Mouse (Mus musculus): Measurements from ENCODE around the gene Zfp943. TPM values are rescaled to one million over a fixed set of nuclear protein-coding genes. Genes with fewer than 3 reads are reported as not detected.
A peak's percentile ranks its signal among the peaks of the same experiment; 100 is the strongest.
"Not testable (repeated sequence)": the region's sequence is repeated elsewhere in the genome, so short reads cannot be mapped to it uniquely, and the experiment has no call there.

The Zfp943 gene
- total RNA-seq (2021): 10 to 100 TPM; 17.8 to 19.1 TPM

DNA sequence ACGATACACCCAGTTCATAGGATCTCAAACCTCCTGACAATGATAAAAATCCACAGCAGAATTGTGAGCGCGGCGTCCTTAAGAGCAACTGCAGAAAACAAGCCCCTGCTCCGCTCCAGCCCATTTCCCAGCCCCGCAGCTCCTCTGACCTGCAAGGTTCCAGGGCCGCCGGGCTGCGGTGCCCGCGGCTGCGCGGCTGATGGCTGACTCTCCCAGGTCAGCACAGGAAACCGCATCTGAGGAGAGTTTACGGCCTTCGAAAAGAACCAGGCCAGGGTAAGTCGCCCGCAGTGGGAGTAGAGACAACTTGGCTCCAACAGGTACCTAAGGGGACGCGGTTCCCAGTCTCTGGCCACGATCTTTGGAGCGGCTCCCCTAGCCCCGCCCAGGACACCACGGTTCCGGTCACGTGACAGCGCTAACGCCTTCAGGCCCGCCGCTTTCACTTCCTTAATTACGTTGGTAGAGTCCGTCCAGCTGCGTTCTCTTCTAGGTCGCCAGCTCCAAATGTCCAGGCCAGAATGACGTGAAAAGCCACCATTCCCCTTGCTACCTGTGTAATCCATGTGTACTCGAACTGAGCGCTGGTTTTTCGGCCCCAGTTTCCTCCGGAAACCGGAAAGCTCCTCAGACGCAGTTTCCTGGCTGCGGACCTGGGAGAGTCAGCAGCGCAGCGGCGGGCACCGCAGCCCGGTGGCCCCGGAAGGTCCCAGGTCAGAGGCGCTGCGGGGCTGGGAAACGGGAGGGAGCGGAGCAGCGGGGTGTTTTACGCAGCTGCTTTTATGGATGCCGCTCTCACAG lies at the start of gene Zfp943, which contains the start of gene Zfp942:
TSS of gene Zfp943 (plus strand) at position 446 of the 801 bp plus-strand sequence.
TSS of gene Zfp942 (minus strand) at position 358 of the 801 bp plus-strand sequence.
- intact Hi-C loops (cut with DNase I): loop anchor here (10.0 kb wide), 1 partner anchor 262 kb away; the partner anchor contains the start of gene Zfp994
- peak; percentile 57 for DNase-seq (ENCODE audit: low spot score)

DNA sequence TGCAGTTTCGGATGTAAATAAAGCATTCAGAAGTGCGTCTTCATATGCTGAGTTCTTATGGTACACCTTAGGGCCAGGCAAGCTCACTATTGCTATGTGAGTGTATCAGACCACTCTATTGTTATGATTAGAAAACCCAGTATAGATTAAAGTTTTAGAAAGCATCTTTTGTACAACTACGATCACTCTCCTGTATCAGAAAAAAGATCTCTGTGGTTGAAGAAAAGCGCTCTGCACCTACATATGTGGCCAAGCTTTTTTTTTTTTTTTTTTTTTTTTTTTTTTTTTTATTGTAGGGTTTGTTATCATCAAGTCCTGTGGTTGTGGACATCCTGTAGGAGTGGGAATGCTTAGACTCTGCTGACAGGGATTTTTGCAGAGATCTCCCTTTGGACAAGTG lies 950 bp downstream of the Zfp943 start:
- DNase-seq (ENCODE audit: low spot score): no peak
- intact Hi-C loops (cut with DNase I): loop anchor here (10.0 kb wide), 1 partner anchor 261 kb away; the partner anchor contains the start of gene Zfp994

DNA sequence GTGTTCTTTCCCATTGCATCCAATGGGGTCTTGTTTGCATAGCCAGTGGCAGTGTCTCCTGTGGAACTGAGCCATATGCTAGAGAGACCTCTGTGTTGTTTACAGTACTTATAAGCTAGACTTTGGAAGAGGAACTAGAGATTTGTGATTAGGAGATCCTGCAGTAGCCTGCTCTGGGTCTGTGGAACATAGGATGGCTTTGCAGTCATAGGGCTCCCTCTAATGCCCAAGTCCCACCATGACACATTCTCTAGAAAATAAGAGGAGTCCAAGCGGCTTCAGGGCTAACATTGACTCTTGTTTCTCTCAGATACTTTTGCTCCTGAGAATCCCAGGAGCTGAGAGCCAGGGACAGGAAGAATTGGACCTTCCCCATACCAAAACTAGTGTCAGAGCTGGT lies 73.2 kb downstream of the Zfp943 start:
- DNase-seq (ENCODE audit: low spot score); intact Hi-C loops (cut with DNase I): not testable (repeated sequence)

DNA sequence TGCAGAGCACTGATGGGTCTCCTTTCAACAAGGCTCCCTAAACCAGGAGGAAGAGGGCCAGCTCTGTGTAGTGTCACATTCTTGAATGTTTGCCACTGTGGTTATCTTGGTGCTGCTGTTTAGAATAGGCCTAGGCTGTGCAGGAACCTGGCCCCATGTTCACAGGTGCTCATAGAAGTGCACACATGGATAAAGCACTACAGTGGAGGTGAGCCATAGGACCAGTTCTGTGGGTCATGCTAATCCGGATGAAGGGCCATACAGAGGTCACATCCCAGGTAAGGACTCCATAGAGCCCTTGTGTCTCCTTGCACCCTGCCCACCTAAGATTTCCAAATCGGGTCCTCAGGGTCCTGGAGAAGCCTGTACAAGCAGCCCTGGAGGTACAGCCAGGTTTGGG lies 87.1 kb downstream of the Zfp943 start:
- no peak for DNase-seq (ENCODE audit: low spot score)
- intact Hi-C loops (cut with DNase I): no loop called here

DNA sequence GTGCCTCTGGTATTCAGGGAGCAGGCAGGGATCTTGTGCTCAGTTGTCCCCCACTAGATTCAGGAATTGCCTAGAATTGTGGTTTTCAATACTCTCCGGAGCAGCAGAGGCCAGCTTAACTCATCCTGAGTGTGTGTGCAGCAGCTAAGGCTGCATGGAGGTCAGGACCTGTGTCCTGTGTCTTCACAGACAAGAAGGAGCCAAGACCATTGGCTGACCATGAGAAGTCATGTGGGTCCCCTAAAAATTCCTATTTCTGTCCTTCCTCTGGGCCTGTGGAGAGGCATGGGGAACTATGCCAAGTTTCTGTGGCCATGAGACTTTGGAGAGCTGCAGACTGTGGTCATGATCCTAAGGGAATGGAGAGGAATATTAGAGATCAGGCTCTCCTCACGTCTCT lies 90.9 kb downstream of the Zfp943 start:
- intact Hi-C loops (cut with DNase I): no loop called here
- no peak for DNase-seq (ENCODE audit: low spot score)

DNA sequence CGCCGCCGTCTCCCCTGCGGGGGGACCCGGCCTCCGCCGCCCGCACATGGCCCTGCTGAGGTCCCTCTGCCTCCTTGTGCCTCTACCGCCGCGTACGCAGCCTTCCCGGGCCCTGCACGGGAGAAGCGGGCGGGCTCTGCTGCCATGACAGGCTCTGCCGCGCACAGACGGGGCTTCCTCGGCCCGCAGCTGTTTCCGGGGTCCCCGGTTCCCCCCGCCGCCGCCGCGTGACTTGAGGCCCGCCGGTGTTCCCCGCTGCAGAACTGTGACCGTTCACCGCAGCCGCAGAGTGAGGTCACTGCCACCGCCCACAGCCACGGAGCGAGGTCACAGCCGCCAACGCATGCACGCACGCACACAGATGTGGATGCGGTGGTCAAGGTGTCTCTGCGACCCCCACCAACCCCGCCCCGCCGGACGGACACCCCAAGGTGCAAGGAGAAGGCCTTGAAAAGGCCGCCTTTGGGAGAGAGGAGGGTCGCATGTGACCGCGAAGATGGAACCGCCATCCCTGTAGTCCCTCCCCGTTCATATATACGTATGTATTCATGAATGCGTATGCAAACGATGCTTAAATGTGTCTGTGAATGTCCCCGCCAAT lies 118.8 kb downstream of the Zfp943 start:
- peak; percentile 11 for DNase-seq (ENCODE audit: low spot score)
- intact Hi-C loops (cut with DNase I): no loop called here

DNA sequence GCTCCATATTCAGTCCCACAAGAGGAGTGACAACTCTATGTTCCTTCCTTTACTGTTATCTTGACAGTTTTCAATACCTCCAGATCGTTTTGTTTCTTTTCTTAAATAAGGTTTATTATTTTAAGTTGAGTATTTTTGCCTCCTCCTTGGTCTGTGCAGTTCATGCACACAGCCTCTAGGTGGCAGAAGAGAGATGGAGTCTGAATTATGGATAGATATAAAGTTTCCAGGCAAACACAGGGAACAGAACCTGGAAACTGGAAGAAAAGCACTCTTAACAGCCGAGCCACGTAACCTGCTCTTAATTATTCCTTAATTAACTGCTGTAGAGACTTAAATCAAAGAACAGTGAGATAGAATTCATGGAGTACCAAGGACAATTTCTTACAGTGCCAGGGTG lies 120.9 kb downstream of the Zfp943 start:
- intact Hi-C loops (cut with DNase I); DNase-seq (ENCODE audit: low spot score): not testable (repeated sequence)

DNA sequence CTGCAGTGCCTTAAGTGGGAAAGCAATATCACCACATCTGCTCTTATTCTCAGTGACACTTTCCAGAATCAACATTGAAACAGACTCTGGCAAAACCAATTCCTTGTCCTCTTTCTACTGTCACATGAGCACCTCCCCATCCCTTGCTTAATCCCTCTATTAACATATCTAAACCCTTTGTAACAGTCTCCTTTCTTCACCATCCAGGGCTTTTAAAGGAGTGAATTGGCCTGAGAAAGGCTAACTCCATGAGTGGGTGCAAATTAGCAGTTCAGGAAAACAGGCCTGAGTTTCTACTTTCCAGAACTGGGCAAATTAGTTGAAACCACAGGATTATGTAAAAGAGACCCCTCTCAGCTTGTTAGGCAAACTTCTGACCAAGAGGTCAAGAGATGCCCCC lies 156.4 kb downstream of the Zfp943 start:
- intact Hi-C loops (cut with DNase I): no loop called here
- no peak for DNase-seq (ENCODE audit: low spot score)

Other genes starting within 250 kb of the Zfp943 start
- gene Zfp229, start 231.8 kb upstream of the Zfp943 start, total RNA-seq (2021): 1 to 10 TPM; 7.3 to 7.4 TPM
- gene Zfp820, start 116.8 kb upstream of the Zfp943 start, total RNA-seq (2021): 1 to 10 TPM; 1.1 to 1.2 TPM
- gene Zfp995, start 52.6 kb upstream of the Zfp943 start, total RNA-seq (2021): 1 to 10 TPM; 1.3 to 1.7 TPM
- gene Zfp942, start 88 bp upstream of the Zfp943 start, total RNA-seq (2021): 1 to 10 TPM; 5.4 to 6.9 TPM
- 1 to 10 TPM; 1.0 to 1.5 TPM for gene Zfp947, start 203.6 kb downstream of the Zfp943 start, total RNA-seq (2021)

Measured in heart, postnatal 25 days (tissue).